Mouse (Mus musculus): ENCODE measurements around the gene Aldh3a2. TPM values are rescaled to one million over a fixed set of nuclear protein-coding genes. Genes with fewer than 3 reads are reported as not detected.
A peak's percentile ranks its signal among the peaks of the same experiment; 100 is the strongest.

The Aldh3a2 gene
- total and polyA plus RNA-seq, 2 experiments from 2014 or later: 33.9 to 49.3 TPM

DNA sequence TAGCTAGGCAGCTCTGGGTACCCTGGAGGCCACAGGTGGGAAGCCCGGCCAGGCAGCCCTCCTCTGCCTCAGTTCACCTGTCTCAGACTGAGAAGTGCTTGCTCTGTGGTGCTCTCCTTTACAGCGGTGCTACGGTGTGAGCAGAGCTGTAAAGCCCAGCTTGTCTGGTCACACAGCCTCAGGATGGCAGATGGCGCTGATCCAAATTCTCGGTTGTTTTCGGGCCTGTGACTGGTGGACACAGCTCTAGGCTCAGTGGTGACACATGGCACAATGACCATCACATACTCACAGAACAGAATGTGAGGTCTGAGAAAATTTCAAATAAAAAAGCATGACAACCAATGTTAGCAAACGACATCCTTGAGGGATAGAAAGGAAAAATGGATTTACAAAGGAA, 22.9 kb downstream of the Aldh3a2 start:
- WGBS: 91% methylated on average over 7 of the region's 7 CpGs
- Histone ChIP-seq H3K9ac (replicated peaks; ENCODE audit: low read length, poor library complexity, severe bottlenecking) (no peak overlapping the region), H3K27ac (ENCODE audit: low read depth, low read length) (no peak overlapping the region), H3K4me2 (ENCODE audit: low read depth, low read length, poor library complexity, severe bottlenecking) (no peak overlapping the region), H3K27me3 (ENCODE audit: insufficient read depth, low read length) (no peaks in the 10 kb centered on the region), H3K4me3 (ENCODE audit: low read depth, low read length) (no peak overlapping the region), H3K36me3 (ENCODE audit: insufficient read depth, low read length) (peaks cover 27% of the 10 kb centered on the region), H3K4me1 (ENCODE audit: insufficient read depth, low read length) (no peaks in the 10 kb centered on the region), H3K9me3 (ENCODE audit: low read length) (no peaks in the 10 kb centered on the region)
- no peak for TF ChIP-seq CTCF (IDR thresholded peaks at IDR 0.05)
- ATAC-seq (ENCODE audit: low FRiP score) (no peak), DNase-seq (ENCODE audit: low spot score) (no peak)

GRCm38 (mm10) chr11:61236015-61236414, 31.2 kb downstream of the Aldh3a2 start:
- no peaks in the 10 kb centered on the region for H3K36me3 ChIP-seq (ENCODE audit: insufficient read depth, low read length)
- H3K4me2 ChIP-seq (ENCODE audit: low read depth, low read length, poor library complexity, severe bottlenecking): no peak overlapping the region
- H3K9ac ChIP-seq (replicated peaks; ENCODE audit: low read length, poor library complexity, severe bottlenecking): no peak overlapping the region
- no peak for DNase-seq (ENCODE audit: low spot score)
- no peak overlapping the region for H3K27ac ChIP-seq (ENCODE audit: low read depth, low read length)
- no peaks in the 10 kb centered on the region for H3K27me3 ChIP-seq (ENCODE audit: insufficient read depth, low read length)
- H3K9me3 ChIP-seq (ENCODE audit: low read length): no peaks in the 10 kb centered on the region
- 94% methylated on average over 3 of the region's 3 CpGs for WGBS
- no peak for TF ChIP-seq CTCF (IDR thresholded peaks at IDR 0.05)
- no peak overlapping the region for H3K4me3 ChIP-seq (ENCODE audit: low read depth, low read length)
- ATAC-seq (ENCODE audit: low FRiP score): no peak
- no peaks in the 10 kb centered on the region for H3K4me1 ChIP-seq (ENCODE audit: insufficient read depth, low read length)

DNA sequence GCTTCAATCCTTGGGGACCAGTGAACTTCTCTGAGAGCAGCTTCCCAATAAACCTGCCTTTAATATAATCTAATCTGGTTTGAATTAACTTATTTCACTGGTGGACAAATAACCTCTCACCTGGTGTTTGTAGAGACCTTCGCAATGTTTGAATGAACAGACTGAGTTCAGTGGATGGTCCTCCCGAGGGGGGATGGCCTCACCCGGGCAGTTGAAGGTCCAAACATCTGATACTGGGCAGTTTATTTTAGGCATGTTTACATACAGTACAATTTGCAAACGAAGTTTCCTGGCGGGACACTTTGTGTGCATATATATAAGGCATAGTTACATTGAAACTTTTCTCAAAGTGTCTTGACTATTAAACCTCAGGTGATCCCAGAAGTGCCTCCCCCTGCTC, 33.1 kb downstream of the Aldh3a2 start:
- Histone ChIP-seq H3K4me3 (ENCODE audit: low read depth, low read length) (no peak overlapping the region), H3K27me3 (ENCODE audit: insufficient read depth, low read length) (no peaks in the 10 kb centered on the region), H3K9me3 (ENCODE audit: low read length) (no peaks in the 10 kb centered on the region), H3K4me2 (ENCODE audit: low read depth, low read length, poor library complexity, severe bottlenecking) (no peak overlapping the region), H3K4me1 (ENCODE audit: insufficient read depth, low read length) (no peaks in the 10 kb centered on the region), H3K9ac (replicated peaks; ENCODE audit: low read length, poor library complexity, severe bottlenecking) (no peak overlapping the region), H3K36me3 (ENCODE audit: insufficient read depth, low read length) (no peaks in the 10 kb centered on the region), H3K27ac (ENCODE audit: low read depth, low read length) (no peak overlapping the region)
- 79% methylated on average over 5 of the region's 5 CpGs for WGBS
- DNase-seq (ENCODE audit: low spot score) (no peak), ATAC-seq (ENCODE audit: low FRiP score) (no peak)
- TF ChIP-seq CTCF (IDR thresholded peaks at IDR 0.05): no peak

GRCm38 (mm10) chr11:61231329-61231728, 35.9 kb downstream of the Aldh3a2 start:
- peak overlapping the region; percentile 29 for H3K4me2 ChIP-seq (ENCODE audit: low read depth, low read length, poor library complexity, severe bottlenecking)
- no peak overlapping the region for H3K27ac ChIP-seq (ENCODE audit: low read depth, low read length)
- DNase-seq (ENCODE audit: low spot score): peak; percentile 84
- H3K27me3 ChIP-seq (ENCODE audit: insufficient read depth, low read length): no peaks in the 10 kb centered on the region
- no peaks in the 10 kb centered on the region for H3K4me1 ChIP-seq (ENCODE audit: insufficient read depth, low read length)
- H3K9ac ChIP-seq (replicated peaks; ENCODE audit: low read length, poor library complexity, severe bottlenecking): no peak overlapping the region
- TF ChIP-seq CTCF (IDR thresholded peaks at IDR 0.05): peak; percentile 91
- H3K9me3 ChIP-seq (ENCODE audit: low read length): no peaks in the 10 kb centered on the region
- H3K4me3 ChIP-seq (ENCODE audit: low read depth, low read length): no peak overlapping the region
- peak; percentile 54; the same call in 1 of the 2 replicates for ATAC-seq (ENCODE audit: low FRiP score)
- no peaks in the 10 kb centered on the region for H3K36me3 ChIP-seq (ENCODE audit: insufficient read depth, low read length)
- WGBS: 8% methylated on average over 9 of the region's 9 CpGs

DNA sequence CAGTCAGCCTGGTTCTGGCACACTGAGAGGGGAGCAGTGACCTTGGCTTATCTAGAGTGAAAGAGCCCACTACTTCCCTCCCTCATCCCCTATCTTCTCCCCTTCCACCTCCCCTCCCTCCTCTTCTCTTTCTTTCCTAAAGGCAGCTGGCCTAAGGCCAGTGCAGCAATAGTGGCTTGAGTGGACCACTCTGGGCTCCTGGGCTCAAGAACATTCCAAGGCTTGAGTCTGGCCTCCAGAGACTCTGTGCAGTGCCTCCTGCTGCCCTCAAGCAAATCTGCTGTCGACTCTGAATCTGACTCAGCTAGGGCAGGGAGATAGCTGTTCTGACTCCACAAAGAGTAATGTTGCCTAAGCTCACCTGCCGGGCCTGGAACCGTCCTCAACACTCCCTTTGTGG, 38.9 kb downstream of the Aldh3a2 start:
- no peak for TF ChIP-seq CTCF (IDR thresholded peaks at IDR 0.05)
- 69% methylated on average over 3 of the region's 3 CpGs for WGBS
- no peaks in the 10 kb centered on the region for H3K4me1 ChIP-seq (ENCODE audit: insufficient read depth, low read length)
- no peak overlapping the region for H3K4me2 ChIP-seq (ENCODE audit: low read depth, low read length, poor library complexity, severe bottlenecking)
- no peaks in the 10 kb centered on the region for H3K27me3 ChIP-seq (ENCODE audit: insufficient read depth, low read length)
- H3K9ac ChIP-seq (replicated peaks; ENCODE audit: low read length, poor library complexity, severe bottlenecking): no peak overlapping the region
- ATAC-seq (ENCODE audit: low FRiP score) (no peak), DNase-seq (ENCODE audit: low spot score) (no peak)
- no peak overlapping the region for H3K4me3 ChIP-seq (ENCODE audit: low read depth, low read length)
- no peak overlapping the region for H3K27ac ChIP-seq (ENCODE audit: low read depth, low read length)
- no peaks in the 10 kb centered on the region for H3K9me3 ChIP-seq (ENCODE audit: low read length)
- H3K36me3 ChIP-seq (ENCODE audit: insufficient read depth, low read length): no peaks in the 10 kb centered on the region

DNA sequence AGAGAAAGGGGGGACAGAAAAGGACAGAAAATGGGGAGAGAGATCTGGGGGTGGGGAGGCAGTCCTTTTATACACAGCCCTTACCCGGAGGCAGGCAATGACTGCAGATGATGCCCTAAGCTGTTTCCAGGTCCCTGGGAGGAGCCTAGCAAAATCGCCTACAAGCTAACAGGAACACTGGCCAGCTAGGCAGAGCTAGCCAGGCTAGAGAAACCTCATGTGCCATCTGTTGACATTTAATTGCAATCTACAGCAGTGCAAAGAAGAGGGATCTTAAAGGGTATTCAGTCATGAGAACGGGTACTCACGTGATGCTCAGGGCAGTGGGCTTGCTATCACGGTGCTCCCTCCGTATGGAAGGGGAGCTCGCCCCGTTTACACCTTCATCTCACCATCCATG, 39.4 kb downstream of the Aldh3a2 start:
- no peak for TF ChIP-seq CTCF (IDR thresholded peaks at IDR 0.05)
- Histone ChIP-seq H3K36me3 (ENCODE audit: insufficient read depth, low read length) (no peaks in the 10 kb centered on the region), H3K9ac (replicated peaks; ENCODE audit: low read length, poor library complexity, severe bottlenecking) (no peak overlapping the region), H3K4me1 (ENCODE audit: insufficient read depth, low read length) (no peaks in the 10 kb centered on the region), H3K4me2 (ENCODE audit: low read depth, low read length, poor library complexity, severe bottlenecking) (no peak overlapping the region), H3K27me3 (ENCODE audit: insufficient read depth, low read length) (no peaks in the 10 kb centered on the region), H3K4me3 (ENCODE audit: low read depth, low read length) (no peak overlapping the region), H3K27ac (ENCODE audit: low read depth, low read length) (no peak overlapping the region), H3K9me3 (ENCODE audit: low read length) (no peaks in the 10 kb centered on the region)
- WGBS: 86% methylated on average over 8 of the region's 8 CpGs
- ATAC-seq (ENCODE audit: low FRiP score) (no peak), DNase-seq (ENCODE audit: low spot score) (peak; percentile 38)

All from midbrain, postnatal 0 days (tissue).